Mouse (Mus musculus) natural killer cell, adult 2 months (primary cell): ENCODE results near the gene Trnau1ap.
"Not testable (repeated sequence)": the region's sequence is repeated elsewhere in the genome, so short reads cannot be mapped to it uniquely, and the experiment has no call there.

Experiments
- DNase-seq, 2 experiments: peaks; one replicate each; pipeline ENCODE4 v3.0.0; 2022; ENCODE audit warnings: low spot score in 2 of 2

Trnau1ap gene

DNA sequence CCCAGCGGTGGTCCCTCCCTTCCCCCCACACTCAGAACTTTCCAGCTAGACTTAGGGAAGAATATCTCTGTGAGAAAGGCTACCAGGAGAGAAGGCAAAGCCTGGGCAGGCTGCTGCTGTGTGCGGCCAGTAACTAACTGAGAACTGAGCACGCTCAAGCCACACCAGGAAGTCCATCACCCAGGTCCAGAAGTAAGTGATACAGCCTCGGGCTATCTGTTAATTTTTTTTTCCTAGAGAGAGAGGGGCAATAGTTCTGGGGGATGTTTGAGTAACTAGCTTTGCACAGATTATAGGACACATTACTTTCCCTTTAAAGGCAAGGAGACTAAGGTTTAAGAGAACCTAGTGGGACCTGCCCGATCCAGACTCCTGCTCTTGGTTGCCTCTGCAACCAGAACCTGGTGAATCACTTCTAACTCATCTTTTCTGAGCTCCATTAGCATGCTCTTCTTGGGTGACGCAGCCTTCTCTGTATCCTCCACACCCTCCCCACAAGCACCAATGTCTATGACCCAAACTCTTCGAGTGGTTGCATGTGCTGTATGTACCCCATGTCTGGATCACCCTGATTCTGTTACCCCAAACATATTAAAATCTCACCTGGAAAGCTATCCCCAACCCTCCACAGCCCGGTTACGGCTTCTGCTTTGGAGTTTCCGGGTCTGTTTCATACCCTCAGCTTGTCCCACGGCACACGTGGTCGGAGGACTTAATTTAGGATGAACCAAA lies 15.2 kb upstream of the Trnau1ap start:
- DNase-seq = no peak

- no peak for DNase-seq
Observed at GRCm38 (mm10) chr4:132341451-132341850, 12.1 kb upstream of the Trnau1ap start.

- no peak for DNase-seq
Observed at GRCm38 (mm10) chr4:132338943-132339342, 9.6 kb upstream of the Trnau1ap start.

DNA sequence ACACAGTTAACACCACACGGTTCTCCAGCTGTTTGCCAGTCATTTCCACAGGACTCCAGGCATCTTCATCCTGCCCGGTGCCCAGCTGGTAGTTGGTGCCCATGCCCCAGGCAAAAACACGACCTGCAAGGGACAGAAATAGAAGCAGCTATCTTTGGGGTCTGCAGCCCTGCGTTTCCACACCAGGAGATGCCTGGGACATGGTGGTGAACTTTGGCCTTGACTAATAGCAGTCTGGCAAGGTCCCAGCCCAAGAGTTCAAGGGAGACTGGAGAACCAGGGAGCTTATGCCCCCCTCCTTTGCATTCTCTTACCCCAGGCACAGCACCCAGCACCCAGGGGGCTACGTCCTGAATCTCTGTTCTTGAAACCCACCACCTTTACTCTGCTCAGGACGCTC lies 3.5 kb upstream of the Trnau1ap start:
- no peak for DNase-seq

DNA sequence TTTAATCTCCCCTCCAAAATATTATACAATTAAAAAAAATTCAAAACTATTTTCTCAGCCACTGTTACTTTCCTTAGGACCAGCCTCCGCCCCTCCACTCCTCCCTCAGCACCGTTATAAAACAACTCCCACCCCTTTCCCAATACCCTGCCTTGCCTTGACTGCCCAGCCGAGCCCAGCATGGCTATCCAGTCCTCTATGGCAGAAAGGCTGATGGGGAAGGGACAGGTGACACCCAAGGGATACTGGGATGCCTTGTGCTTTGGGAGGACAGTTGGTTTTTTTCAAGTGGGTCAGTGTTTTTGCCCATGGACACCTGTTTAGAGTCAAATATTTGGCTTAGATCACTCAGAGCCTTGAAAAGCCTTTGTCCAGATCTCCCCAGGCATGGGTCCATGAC lies 2.6 kb upstream of the Trnau1ap start:
- no peak for DNase-seq

DNA sequence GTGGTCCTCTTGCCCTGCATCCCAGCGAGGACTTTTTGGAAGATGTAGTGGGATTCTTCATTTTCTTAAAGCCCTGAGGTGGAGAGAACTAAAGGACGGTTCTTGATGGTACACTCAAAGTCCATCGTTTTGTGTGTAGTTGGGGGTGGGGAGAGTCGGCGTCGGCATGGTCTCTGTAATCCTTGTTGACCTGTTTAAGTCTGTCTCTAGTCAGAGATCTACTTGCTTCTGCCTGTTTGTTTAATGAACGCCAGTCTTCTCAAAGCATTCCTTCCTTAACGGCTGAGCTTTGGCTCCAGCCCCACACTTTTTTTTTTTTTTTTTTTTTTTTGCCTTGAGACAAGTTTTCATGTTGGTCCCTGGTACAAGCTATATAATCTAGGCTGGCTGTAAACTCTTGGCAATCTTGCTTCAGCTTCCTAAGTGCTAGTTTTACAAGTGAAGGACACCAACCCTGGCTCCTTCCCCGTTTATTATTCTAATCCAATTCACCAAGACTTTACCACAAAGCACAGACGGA lies 557 bp upstream of the Trnau1ap start:
- no peak for DNase-seq

GRCm38 (mm10) chr4:132328391-132328982 lies 851 bp downstream of the Trnau1ap start:
- DNase-seq = no peak

DNA sequence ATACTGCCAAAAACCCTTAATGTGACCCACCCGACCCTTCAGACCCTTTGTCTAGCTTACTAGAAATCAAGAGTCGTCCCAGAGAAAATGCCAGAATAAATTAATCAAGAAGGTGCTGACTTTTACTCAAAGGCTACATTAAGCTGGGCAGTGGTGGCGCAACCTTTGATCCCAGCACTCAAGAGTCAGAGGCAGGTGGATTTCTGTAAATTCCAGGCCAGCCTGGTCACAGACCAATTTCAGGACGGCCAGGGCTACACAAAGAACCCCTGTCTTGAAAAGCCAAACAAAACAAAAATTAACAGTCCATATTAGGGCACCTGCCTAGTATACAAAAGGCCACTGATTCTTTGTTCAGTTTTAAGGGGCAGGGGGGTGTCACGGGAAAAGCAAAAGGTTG lies 2.9 kb downstream of the Trnau1ap start:
- no peak for DNase-seq

GRCm38 (mm10) chr4:132315711-132316110 lies 13.6 kb downstream of the Trnau1ap start:
- DNase-seq = no peak

GRCm38 (mm10) chr4:132312627-132313026 lies 16.7 kb downstream of the Trnau1ap start:
- no peak for DNase-seq

DNA sequence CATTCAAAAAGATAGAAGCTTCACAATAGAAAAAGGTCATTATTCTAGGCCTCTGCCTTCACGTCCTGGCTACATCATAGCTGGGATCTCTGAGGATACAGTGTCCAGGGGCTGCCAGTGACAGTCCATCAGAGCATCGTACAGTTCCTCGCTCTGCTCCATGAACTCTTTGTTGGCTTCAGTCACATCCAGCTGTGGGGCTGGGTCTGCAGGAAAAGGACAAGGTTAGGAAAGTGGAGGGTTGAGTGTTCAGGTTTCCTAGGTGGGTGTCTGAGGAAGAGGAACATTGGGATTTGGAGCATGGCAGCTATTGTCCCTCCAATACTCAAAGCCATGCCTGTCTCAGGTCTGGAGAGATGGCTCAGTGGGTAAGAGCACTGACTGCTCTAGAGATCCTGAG lies 17.5 kb downstream of the Trnau1ap start:
- no peak for DNase-seq

DNA sequence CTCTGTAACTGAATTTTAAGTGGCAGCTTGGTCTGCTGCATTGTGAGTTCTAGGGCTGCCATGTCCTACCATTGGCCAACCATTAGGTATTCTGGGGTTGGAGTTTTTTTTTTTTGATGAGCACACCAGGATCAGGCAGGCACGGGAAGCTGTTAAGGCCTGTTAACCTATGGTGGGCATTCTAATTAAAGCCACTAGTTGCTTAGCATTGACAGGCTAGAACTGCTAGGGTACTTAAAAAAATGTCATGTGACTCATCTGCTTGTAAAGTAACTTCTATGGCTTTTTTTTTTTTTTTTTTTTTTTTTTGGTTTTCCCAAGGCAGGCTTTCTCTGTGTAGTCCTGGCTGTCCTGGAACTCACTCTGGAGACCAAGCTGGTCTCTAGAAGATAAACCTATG lies 18.1 kb downstream of the Trnau1ap start:
- no peak for DNase-seq

DNA sequence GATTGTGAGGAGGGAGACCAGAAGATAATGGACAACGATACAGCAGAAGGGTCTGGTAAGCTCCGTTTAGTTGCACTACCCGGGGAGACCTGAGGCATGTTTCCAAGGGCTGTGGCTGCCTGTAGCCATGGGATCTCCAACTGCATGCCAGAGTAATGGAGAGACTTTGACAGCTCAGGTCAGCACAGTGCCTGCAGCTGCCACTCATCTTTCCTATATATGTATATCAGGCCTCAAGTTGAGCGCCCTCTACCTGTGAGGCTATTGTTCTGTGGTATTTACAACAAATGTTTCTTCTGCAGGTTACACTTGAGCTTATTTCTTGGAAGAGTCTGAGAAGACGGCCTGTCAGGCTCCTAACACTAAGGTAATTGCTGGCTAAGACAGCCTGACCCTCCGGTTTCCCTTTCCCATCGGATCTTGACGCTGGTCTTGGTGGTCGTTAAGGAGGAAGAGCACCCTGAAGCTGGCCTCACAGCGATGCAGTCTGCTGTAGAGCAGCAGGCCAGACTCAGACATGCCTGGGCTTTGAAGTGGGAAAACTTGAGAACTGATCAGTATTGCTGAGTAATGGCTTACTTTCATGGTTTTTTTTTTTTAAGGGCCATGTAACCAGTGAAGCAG lies 19.4 kb downstream of the Trnau1ap start:
- DNase-seq = peak; percentile 47 to 69

GRCm38 (mm10) chr4:132309140-132309848 lies 20.0 kb downstream of the Trnau1ap start:
- peak; percentile 52 to 64 for DNase-seq

DNA sequence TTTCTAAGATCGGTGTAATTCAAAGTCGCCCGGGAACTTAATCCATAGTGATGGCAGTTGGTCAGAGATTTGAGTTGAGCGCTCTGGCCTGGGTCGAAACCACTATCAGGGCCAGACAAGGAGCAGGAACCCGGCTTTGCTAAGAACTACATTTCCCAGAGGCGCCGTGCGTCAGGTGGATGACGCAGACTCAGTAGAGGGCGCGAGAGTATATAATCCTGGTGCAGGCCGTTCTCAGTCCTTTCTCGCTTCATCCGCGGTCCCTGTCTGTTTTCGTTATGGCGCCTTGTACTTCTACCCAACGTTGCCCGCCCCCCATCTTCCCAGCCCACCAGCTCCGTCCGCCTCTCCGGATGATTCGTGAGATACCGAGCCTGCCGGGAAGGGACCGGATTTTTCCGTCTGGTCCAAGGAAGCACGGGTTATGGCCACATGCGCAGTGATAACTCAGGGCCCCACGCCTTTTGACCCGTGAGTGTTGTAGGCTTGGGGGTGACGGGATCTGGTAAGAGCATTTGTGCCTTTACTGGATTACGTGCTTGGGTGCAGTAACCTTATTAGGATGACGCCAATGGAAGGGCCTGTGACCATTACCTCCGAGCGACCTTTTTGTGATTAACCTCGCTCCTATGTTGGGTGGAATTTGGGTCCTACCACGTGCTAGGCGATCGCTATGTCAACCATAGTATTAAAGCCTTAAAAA lies 20.8 kb downstream of the Trnau1ap start:
- peak; percentile 84 to 88 for DNase-seq

- no peak for DNase-seq
Observed at GRCm38 (mm10) chr4:132306004-132306403, 23.3 kb downstream of the Trnau1ap start.

DNA sequence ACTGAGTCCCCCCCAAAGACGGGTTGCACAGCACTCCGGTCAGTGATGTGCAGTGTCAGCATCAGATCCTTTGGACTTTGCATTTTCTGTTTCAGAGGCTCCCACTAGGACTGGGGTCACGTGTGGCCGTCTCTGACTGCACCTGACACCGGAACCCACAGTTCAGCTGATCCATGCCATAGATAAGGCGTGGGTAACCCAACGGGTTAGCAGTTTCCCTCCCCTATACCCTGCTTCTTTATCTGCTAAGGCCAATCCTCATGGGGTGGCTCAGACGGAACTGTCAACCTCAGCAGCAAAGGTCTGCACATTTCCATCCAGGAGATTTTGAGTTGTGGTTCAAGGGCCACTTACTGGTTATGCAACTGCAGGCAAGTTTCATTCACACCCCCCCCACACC lies 24.1 kb downstream of the Trnau1ap start:
- no peak for DNase-seq

GRCm38 (mm10) chr4:132303484-132303883 lies 25.9 kb downstream of the Trnau1ap start:
- DNase-seq = not testable (repeated sequence)

GRCm38 (mm10) chr4:132302939-132303479 lies 26.3 kb downstream of the Trnau1ap start, which contains the start of gene Rab42:
Rab42 (minus strand) TSS chr4:132303385.
- DNase-seq = peak; percentile 36 to 48

- no peak for DNase-seq
Observed at GRCm38 (mm10) chr4:132301965-132302938, 27.1 kb downstream of the Trnau1ap start.
